Mouse (Mus musculus) spleen, adult 12 weeks (tissue): ENCODE results near the gene Klhdc4.

Source experiments
- DNase-seq: peaks from one replicate; pipeline ENCODE4 v3.0.0; 2022; ENCODE audit warnings: low spot score

Klhdc4 gene

GRCm38 (mm10) chr8:121829048-121829776 lies at the start of gene Klhdc4:
Klhdc4 (minus strand) TSS chr8:121829569.
- peak; percentile 73 for DNase-seq

- no peak for DNase-seq
Measured at GRCm38 (mm10) chr8:121877828-121878480, 48.6 kb upstream of the Klhdc4 start.

GRCm38 (mm10) chr8:121877212-121877611 lies 47.8 kb upstream of the Klhdc4 start:
- DNase-seq = no peak

DNA sequence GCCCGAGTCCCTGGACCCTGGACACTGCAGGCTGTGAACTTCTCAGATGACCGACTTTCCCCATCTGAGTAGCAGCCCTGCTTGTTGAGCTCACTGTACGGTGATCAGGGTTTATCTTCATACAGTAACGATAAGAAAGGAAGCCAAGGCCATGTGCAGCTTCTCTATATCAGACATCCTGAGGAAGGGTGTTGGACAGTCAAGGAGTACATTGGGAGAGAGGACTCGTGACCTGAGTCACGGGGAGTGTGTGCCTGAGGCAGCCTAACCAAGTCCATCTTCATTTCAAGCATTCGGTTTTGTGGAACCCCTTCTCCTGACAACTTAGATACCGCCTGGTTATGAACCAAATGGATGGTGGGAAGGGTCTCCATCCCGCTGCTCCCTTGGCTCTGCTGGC lies 46.1 kb upstream of the Klhdc4 start:
- no peak for DNase-seq

DNA sequence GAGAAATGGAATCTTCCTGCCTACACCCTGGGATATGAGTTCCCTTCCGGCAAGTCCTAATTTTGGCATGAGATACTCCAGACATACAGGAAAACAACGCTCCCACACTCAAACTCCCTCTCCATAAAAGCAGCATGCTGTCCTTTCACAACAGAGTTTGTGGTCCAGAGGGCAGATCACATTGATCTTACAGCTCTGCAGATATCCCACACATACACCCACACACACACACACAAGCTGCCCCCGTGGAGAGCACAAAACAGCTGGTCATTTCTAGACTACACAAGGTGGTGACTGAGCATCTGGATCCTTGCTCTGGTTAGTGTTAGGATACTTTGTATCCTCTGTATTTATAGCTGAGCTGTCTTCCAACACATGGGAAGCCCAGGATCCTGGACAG lies 45.7 kb upstream of the Klhdc4 start:
- DNase-seq = no peak

DNA sequence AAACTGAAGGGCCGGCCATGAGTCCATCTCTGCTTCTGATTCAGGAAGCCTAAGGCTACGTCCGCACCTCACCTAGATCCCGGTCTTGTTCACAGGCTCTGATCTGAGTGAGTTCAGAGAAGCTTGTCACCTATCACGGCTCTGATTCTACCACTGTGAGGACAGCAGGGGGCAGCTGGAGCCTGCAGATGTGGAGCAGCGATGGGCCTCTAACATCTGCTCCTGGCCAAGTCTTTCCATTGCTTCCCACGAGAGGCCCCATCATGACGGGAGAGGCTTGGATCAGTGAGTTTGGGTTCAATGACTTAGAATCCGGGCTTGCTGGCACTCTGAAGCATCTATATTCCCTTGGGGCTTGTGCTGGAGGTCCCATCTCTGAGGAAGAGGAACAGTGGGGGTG lies 44.7 kb upstream of the Klhdc4 start:
- peak; percentile 26 for DNase-seq

DNA sequence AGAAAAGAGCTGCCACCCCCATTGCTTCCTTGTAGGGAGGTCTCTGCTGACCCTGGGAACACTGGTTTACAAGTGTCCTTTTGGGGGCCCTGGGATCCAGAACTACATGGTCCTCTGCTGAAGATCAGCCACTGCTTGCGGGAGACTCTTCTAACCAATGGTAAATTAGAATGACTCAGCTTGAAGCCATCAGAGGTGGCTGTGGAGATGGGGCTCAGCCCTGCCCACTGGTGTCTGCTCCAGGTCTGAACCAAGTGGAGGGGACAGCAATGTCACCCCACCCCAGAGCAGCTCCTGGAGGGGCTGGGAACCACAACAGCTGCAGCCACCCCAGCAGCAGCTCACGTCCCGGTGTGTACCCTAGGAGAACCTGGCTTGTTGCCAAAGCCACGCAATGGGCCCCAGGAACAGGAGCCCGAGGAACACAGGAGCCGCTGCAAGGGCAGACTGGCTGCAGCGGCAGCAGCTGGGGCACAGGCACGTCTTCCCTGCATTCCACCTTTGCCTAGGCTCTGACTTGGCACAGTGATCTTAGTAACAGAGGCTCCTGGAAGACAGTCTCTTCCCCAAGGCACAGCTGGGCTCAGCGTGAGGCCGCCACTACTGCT lies 42.6 kb upstream of the Klhdc4 start:
- DNase-seq = no peak

- DNase-seq = no peak
Measured at GRCm38 (mm10) chr8:121870190-121870589, 40.8 kb upstream of the Klhdc4 start.

GRCm38 (mm10) chr8:121868896-121869295 lies 39.5 kb upstream of the Klhdc4 start:
- no peak for DNase-seq

DNA sequence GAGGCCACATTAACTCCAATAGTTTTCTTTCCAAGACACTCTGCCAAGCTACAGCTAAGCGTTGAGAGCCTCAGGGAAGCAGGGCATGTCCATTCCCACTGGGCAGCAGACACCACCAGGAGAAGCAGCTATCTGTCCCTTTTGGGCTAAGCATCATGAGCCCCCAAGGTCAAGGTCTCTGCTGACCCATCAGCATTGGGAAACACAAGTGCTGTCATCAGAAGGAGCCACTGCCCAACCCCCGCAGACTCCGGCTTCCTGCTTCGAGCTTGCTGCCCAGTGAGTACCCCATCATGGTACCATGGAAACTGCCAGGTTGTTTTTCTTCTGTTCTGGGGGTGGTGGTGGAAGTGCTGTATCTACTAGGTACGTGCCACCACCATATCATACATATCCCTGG lies 38.8 kb upstream of the Klhdc4 start:
- DNase-seq = no peak

DNA sequence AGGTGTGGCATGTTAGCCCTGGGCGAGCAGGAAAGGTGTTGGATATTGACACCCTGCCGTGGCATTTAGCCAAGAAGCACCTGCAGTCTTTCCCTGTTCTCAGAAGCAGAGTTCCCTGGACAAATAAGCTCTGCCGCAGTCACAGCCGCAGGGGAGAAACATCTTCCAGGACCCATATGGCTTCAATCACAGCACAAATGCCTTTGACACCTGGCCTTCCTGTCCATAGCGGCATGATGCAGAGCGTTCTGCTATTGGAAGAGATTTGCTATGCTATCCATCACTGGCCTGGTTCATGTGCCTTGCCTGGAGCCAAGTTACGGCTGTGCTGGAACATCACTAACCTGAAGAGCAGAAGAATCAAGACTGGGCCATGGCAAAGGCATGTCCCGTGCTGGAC lies 36.0 kb upstream of the Klhdc4 start:
- DNase-seq = no peak

GRCm38 (mm10) chr8:121861806-121862548 lies 32.6 kb upstream of the Klhdc4 start:
- no peak for DNase-seq

GRCm38 (mm10) chr8:121861276-121861675 lies 31.9 kb upstream of the Klhdc4 start:
- no peak for DNase-seq

GRCm38 (mm10) chr8:121857747-121858146 lies 28.4 kb upstream of the Klhdc4 start:
- DNase-seq = no peak

DNA sequence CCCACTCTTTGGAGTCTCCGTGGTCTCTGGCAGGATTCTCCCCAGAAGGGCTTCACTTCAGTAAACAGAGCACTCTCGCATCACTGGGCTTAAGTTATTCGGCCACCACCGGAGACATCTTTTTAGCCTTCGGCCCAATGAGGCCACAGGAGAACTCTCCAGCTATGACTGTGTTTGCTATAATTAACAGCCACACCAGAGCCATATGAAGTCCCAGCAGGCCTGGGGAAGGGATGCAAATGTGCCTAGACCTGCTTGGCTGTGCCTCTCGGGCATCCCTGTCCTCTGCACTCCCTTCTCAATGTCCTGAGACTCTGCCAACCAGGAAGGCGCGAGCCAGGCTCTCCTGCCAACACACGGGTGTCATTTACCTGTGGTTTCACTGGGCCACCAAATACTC lies 28.0 kb upstream of the Klhdc4 start:
- no peak for DNase-seq

DNA sequence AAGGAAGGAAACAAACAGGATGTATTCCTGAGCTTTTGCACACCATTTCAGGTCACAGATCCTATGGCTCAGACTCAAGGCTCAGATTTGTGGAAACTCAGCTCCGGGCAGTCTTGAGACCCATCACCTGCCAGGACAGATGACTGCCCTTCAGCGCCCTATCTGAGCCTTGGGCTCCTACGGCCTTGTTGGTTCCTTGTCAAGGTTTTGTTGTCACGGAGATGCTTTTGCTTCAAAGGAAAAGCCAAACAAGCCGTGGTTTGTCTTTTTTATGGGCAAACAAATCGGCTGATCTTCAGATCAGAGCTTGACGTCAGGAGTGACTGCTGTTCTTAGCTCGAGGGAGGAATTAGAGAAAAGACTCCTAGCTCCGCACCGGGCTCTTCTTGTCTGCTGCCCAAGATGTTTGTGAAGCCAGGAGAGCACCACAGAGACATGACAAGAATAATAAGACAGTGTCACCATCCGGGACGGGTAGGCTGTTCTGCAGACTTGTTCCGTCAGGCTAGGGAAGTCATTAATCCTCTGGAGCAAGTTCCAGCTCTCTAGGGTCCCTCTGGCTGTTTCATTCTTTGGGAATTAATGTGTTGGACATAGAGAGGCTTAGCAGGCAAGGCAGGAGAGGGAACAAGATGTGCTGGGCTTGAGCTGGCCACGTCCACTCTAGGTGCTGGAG lies 26.8 kb upstream of the Klhdc4 start:
- DNase-seq = no peak

- no peak for DNase-seq
Measured at GRCm38 (mm10) chr8:121853586-121853985, 24.2 kb upstream of the Klhdc4 start.

DNA sequence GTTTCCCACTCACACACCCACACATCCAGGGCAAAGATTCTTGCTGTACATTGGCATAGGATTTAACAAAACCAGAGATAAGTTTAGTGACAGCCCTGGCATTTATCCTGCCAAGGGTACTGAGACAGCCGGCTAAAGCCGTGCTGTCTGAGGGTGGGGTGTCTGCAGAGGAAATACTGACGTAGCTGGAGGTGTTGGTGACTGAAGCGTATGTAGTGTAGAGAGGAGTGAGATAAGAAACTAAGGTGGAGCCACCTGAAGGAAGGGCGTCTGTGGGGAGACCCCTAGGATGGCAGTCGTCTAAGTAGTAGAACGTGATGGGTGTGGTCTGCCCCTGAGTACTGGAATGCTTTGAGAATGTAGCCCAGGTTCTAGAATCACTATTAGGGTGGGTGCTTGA lies 23.1 kb upstream of the Klhdc4 start:
- no peak for DNase-seq

DNA sequence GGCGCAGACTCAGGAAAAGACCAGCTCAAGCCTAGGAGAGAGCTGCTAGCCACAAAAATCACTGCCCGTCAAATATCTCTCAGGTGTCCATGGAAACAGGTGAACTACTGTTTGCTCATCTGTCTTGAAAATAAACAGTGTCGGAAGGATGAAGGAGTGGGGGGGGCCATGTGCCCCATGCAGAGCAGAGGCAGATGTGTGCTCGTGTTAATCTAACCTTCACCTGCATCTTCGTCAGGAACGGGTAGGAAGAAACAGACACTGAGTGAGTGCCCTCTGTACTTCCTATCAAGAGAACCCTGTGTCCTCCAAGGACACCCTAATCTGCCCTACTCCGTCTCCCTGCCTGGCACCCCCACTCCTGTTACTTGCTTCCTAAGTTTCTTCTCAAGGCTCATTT lies 22.3 kb upstream of the Klhdc4 start:
- no peak for DNase-seq

- peak; percentile 92 for DNase-seq
Measured at GRCm38 (mm10) chr8:121850821-121851470, 21.6 kb upstream of the Klhdc4 start.

DNA sequence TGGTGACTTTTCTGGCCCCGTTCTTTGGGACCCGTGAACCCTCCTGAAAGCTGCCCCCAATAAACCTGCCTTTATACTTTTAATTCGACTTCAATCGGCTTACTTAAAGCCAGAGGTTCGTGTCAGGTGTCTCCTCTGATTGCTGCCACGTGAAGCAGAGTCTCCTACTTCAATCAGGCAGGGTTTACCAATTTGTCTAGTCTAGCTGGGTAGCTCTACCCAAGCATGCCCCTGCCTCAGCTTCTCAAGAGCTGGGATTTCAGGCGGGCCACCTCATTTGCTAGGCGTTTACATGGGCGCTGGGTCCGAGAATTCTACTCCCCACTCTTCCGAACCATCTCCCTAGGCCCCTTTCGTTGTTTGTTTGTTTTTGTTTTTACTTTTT lies 21.1 kb upstream of the Klhdc4 start:
- no peak for DNase-seq

DNA sequence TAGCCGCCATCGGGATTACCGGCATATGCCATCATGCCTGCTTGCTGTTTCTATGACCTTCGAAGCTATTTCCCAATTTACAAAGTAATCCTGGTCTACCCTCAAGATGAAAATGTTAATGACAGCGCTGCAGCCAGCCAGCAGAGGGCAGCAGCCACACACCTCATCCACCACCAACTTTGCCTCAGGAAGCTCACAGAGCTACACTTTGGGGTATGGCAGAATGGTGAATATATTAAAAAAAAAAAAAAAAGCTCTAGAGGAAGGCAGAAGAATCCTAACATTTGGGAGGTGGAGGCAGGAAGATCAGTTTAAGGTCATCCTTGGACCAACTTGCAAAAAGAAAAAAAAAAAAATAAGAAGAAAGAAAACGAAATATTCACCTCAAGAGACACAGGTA lies 20.6 kb upstream of the Klhdc4 start:
- DNase-seq = peak; percentile 56
